Mouse (Mus musculus) adrenal gland, postnatal 10 days (tissue): ENCODE measurements around the gene Tnfrsf11a. TPM values are rescaled to one million over a fixed set of nuclear protein-coding genes. Genes with fewer than 3 reads are reported as not detected.

Experiments used
- total RNA-seq, 2 experiments: library from RNA; stranded (reverse); gene quantifications; 2 replicates each; pipeline ENCODE4 v1.2.3; 2021

The Tnfrsf11a gene
- total RNA-seq, 2 experiments from 2014 or later, result 2.9 to 3.3 TPM

Other genes with a start within 250 kb of the Tnfrsf11a start
- 10 to 100 TPM; 28.2 to 43.4 TPM for gene Pign, start 117.0 kb upstream of the Tnfrsf11a start, total RNA-seq
- 10 to 100 TPM; 34.2 to 47.3 TPM for gene Relch, start 116.9 kb upstream of the Tnfrsf11a start, total RNA-seq
- 10 to 100 TPM; 14.0 to 16.3 TPM for gene Zcchc2, start 209.7 kb downstream of the Tnfrsf11a start, total RNA-seq